Mouse (Mus musculus): Measurements from ENCODE around the gene Adamtsl1.

GRCm38 (mm10) chr4:85823952-85824704, 310.2 kb downstream of the Adamtsl1 start:
- TF ChIP-seq CTCF (IDR thresholded peaks at IDR 0.05; ENCODE audit: low read depth): no peak
- no peak for TF ChIP-seq EP300 (IDR thresholded peaks at IDR 0.05; ENCODE audit: low read depth)

Data from liver, postnatal 0 days (tissue).